8 mouse cellular contexts compared by ENCODE assay signal in genomic region chr6:120916074-120916971, GRCm38 (mm10). TPM values are rescaled to one million over a fixed set of nuclear protein-coding genes. Genes with fewer than 3 reads are reported as not detected.
DNase-seq lines count a peak whose midpoint lies in the region; ATAC-seq and TF ChIP-seq lines count a peak whose summit lies in the region.

TSS of gene Bid (minus strand) at chr6:120916853.

- WGBS in hindbrain, embryonic 12.5 days, result under 1% methylated on average over 61 of the region's 67 CpGs
- 2% methylated on average over 58 of the region's 67 CpGs for WGBS in lung, postnatal 0 days

- peak within 1 kb of the TSS; percentile 71 for H3K9ac ChIP-seq in hindbrain, embryonic 12.5 days
- H3K9ac ChIP-seq in lung, postnatal 0 days (replicated peaks; ENCODE audit: low read depth), result peak within 1 kb of the TSS; percentile 32; the same call in 1 of the 2 replicates

- H3K36me3 ChIP-seq in hindbrain, embryonic 12.5 days, result no peaks in the 10 kb centered on the region
- H3K36me3 ChIP-seq in lung, postnatal 0 days (ENCODE audit: insufficient read depth, low read length), result no peaks in the 10 kb centered on the region

- ATAC-seq in hindbrain, embryonic 12.5 days (ENCODE audit: low FRiP score), result peak; percentile 92
- ATAC-seq in lung, postnatal 0 days, result peak; percentile 88

- peak within 1 kb of the TSS; percentile 98 for H3K4me2 ChIP-seq in hindbrain, embryonic 12.5 days (replicated peaks)
- peak within 1 kb of the TSS; percentile 96 for H3K4me2 ChIP-seq in lung, postnatal 0 days (replicated peaks; ENCODE audit: low read depth, low read length)

- peak within 1 kb of the TSS; percentile 69 for H3K4me3 ChIP-seq in hindbrain, embryonic 12.5 days
- peak within 1 kb of the TSS; percentile 55 for H3K4me3 ChIP-seq in lung, postnatal 0 days (ENCODE audit: low read depth, low read length)

- DNase-seq in NIH3T3 (ENCODE audit: low read depth), result peak; percentile 91
- peak; percentile 94 to 95 for DNase-seq in cerebellum, postnatal 10 days
- peak; percentile 76 to 84 for DNase-seq in frontal cortex, postnatal 10 days (ENCODE audit: low spot score in 2 of 2)
- DNase-seq in layer of hippocampus, postnatal 10 days (ENCODE audit: low spot score in 2 of 2), result peak; percentile 82 to 85
- DNase-seq in lung, postnatal 0 days (ENCODE audit: low spot score), result peak; percentile 88
- DNase-seq in ovary, postnatal 10 days (ENCODE audit: low spot score), result peak; percentile 75
- DNase-seq in thymus, postnatal 14 days, result peak; percentile 99

- H3K9me3 ChIP-seq in hindbrain, embryonic 12.5 days (replicated peaks), result no peaks in the 10 kb centered on the region; the same call in 1 of the 2 replicates
- no peaks in the 10 kb centered on the region for H3K9me3 ChIP-seq in lung, postnatal 0 days (ENCODE audit: low read length)

- peaks cover 13% of the 10 kb centered on the region for H3K27me3 ChIP-seq in hindbrain, embryonic 12.5 days
- no peaks in the 10 kb centered on the region for H3K27me3 ChIP-seq in lung, postnatal 0 days (replicated peaks; ENCODE audit: insufficient read depth, low read length)

- no peak for TF ChIP-seq EP300 in lung, postnatal 0 days (IDR thresholded peaks at IDR 0.05)

- peaks cover 12% of the 10 kb centered on the region; the same call in 1 of the 2 replicates for H3K4me1 ChIP-seq in hindbrain, embryonic 12.5 days
- H3K4me1 ChIP-seq in lung, postnatal 0 days (ENCODE audit: insufficient read depth, low read depth, low read length), result peaks cover 8% of the 10 kb centered on the region; the same call in 1 of the 2 replicates

- no peak for TF ChIP-seq CTCF in lung, postnatal 0 days (IDR thresholded peaks at IDR 0.05)

- no peak within 1 kb of the TSS for H3K27ac ChIP-seq in hindbrain, embryonic 12.5 days
- 0 out of 2 replicates have a peak within 1 kb of the TSS, but pooled peaks have one; percentile 10 for H3K27ac ChIP-seq in lung, postnatal 0 days (ENCODE audit: low read length)

RNA-seq across cellular contexts. Expression of gene Bid, which starts in this region (rescaled TPM):
- polyA plus RNA-seq in hindbrain, embryonic 12.5 days (2016; fragmentation: Nextera tagmentation; extraction: Ambion mirVana), result 17.5 and 19.4 TPM in 2 replicates
- 10 to 100 TPM; 20.9 to 23.2 TPM for total RNA-seq in layer of hippocampus, postnatal 10 days (2021)
- 8.4 and 8.7 TPM in 2 replicates for polyA plus RNA-seq in lung, postnatal 0 days (2015; fragmentation: Nextera tagmentation; extraction: Ambion mirVana)
